Mouse (Mus musculus): Measurements from ENCODE around the gene Bhmt2.

- TF ChIP-seq CTCF (IDR thresholded peaks at IDR 0.05; ENCODE audit: low read depth, low read length) (no peak), POLR2A (IDR thresholded peaks at IDR 0.05; ENCODE audit: borderline replicate concordance, low read depth, low read length) (no peak)
These were observed 67.1 kb downstream of the Bhmt2 start for GRCm38 (mm10) chr13:93606868-93607578.
